In genomic region chr13:30186456-30186855, GRCm38 (mm10) we compare ENCODE assay signal across 10 mouse cellular contexts. TPM values are rescaled to one million over a fixed set of nuclear protein-coding genes. Genes with fewer than 3 reads are reported as not detected.
DNase-seq lines count a peak whose midpoint lies in the region; ATAC-seq lines count a peak whose summit lies in the region.
"Had no signal": no experiment of that assay in that cellular context is flagged by ENCODE, and none has a peak within 500 bp of the region (broad histone marks: within the 10 kb centered on the region; RNA-seq: fewer than 3 reads in every experiment).

No protein-coding gene starts in this region.

- H3K27ac ChIP-seq in neural tube, embryonic 14.5 days (ENCODE audit: low read depth, low read length), result no peak overlapping the region; the same call in 1 of the 2 replicates
- no peak overlapping the region for H3K27ac ChIP-seq in liver, embryonic 11.5 days (ENCODE audit: low read depth, low read length)
- H3K27ac ChIP-seq: heart, embryonic 13.5 days had no signal

- H3K9ac ChIP-seq in neural tube, embryonic 14.5 days (replicated peaks; ENCODE audit: low read depth, low read length), result no peak overlapping the region
- H3K9ac ChIP-seq in liver, embryonic 11.5 days (ENCODE audit: low read depth, low read length), result no peak overlapping the region
- H3K9ac ChIP-seq: heart, embryonic 13.5 days had no signal

- H3K27me3 ChIP-seq in neural tube, embryonic 14.5 days (ENCODE audit: control insufficient read depth, insufficient read depth, low read length), result no peaks in the 10 kb centered on the region
- no peaks in the 10 kb centered on the region for H3K27me3 ChIP-seq in liver, embryonic 11.5 days (replicated peaks; ENCODE audit: control insufficient read depth, insufficient read depth, low read length)
- H3K27me3 ChIP-seq: heart, embryonic 13.5 days; Patski had no signal

- no peaks in the 10 kb centered on the region for H3K9me3 ChIP-seq in neural tube, embryonic 14.5 days (ENCODE audit: control insufficient read depth, low read length)
- H3K9me3 ChIP-seq in liver, embryonic 11.5 days (ENCODE audit: control insufficient read depth, low read length), result no peaks in the 10 kb centered on the region
- H3K9me3 ChIP-seq: heart, embryonic 13.5 days had no signal

- H3K4me3 ChIP-seq in neural tube, embryonic 14.5 days (ENCODE audit: low read depth, low read length), result no peak overlapping the region
- H3K4me3 ChIP-seq in liver, embryonic 11.5 days (ENCODE audit: low read depth, low read length), result no peak overlapping the region
- H3K4me3 ChIP-seq: heart, embryonic 13.5 days had no signal

- intact Hi-C loops in left cerebral cortex, postnatal 25 days (cut with DNase I), result no loop called here

- peak; percentile 97 for ATAC-seq in neural tube, embryonic 14.5 days (ENCODE audit: low read depth)
- ATAC-seq in liver, embryonic 11.5 days (replicated peaks; ENCODE audit: low FRiP score), result no peak
- ATAC-seq: Patski had no signal

- H3K36me3 ChIP-seq in neural tube, embryonic 14.5 days (ENCODE audit: control insufficient read depth, insufficient read depth, low read length), result no peaks in the 10 kb centered on the region
- no peaks in the 10 kb centered on the region for H3K36me3 ChIP-seq in liver, embryonic 11.5 days (ENCODE audit: control insufficient read depth, insufficient read depth, low read length)
- H3K36me3 ChIP-seq: heart, embryonic 13.5 days had no signal

- 27% methylated on average over 8 of the region's 8 CpGs for WGBS in neural tube, embryonic 14.5 days
- WGBS in liver, embryonic 11.5 days, result 83% methylated on average over 8 of the region's 8 CpGs

- no peak overlapping the region for H3K4me2 ChIP-seq in neural tube, embryonic 14.5 days (ENCODE audit: low read depth, low read length)
- H3K4me2 ChIP-seq in liver, embryonic 11.5 days, result no peak overlapping the region
- H3K4me2 ChIP-seq: heart, embryonic 13.5 days had no signal

- DNase-seq in kidney, postnatal 14 days, result peak; percentile 13
- DNase-seq in kidney, postnatal 36 days, result no peak
- DNase-seq in frontal cortex, postnatal 36 days (ENCODE audit: low spot score in 2 of 2), result peak; percentile 62 to 68
- peak; percentile 42 to 71 for DNase-seq in left cerebral cortex, postnatal 25 days (ENCODE audit: low spot score in 2 of 2)
- no peak for DNase-seq in adipocyte (ENCODE audit: low spot score)
- no peak for DNase-seq in liver, embryonic 11.5 days (ENCODE audit: low spot score)
- no peak for DNase-seq in ovary, adult 18-20 months (ENCODE audit: low spot score)

- H3K4me1 ChIP-seq in neural tube, embryonic 14.5 days (ENCODE audit: control insufficient read depth, insufficient read depth, low read length), result no peaks in the 10 kb centered on the region
- H3K4me1 ChIP-seq in liver, embryonic 11.5 days (replicated peaks; ENCODE audit: control insufficient read depth, insufficient read depth, low read length), result no peaks in the 10 kb centered on the region
- H3K4me1 ChIP-seq: heart, embryonic 13.5 days had no signal

RNA-seq across cellular contexts. Expression of gene Mboat1, which starts 50.2 kb away (rescaled TPM):
- total RNA-seq in left cerebral cortex, postnatal 25 days (2021), result under 1 TPM; 0.62 to 0.89 TPM
- polyA plus RNA-seq in neural tube, embryonic 14.5 days (2014; fragmentation: Nextera tagmentation; extraction: Ambion mirVana), result 1.4 and 2.3 TPM in 2 replicates
- polyA plus RNA-seq in liver, embryonic 11.5 days (2014; fragmentation: Nextera tagmentation; extraction: Ambion mirVana), result 4.2 and 4.3 TPM in 2 replicates

Comparison
In these comparisons a context has a peak if more than half of its experiments do, and no peak if none do; other contexts are left out.
1. DNase-seq: peak in kidney, postnatal 14 days (single experiment), frontal cortex, postnatal 36 days (2 of 2) and left cerebral cortex, postnatal 25 days (2 of 2); none in kidney, postnatal 36 days (0 of 2), adipocyte (single experiment), liver, embryonic 11.5 days (single experiment) and ovary, adult 18-20 months (single experiment).